Mouse (Mus musculus) spleen, adult 2 months (tissue): Measurements from ENCODE around the gene Extl1. TPM values are rescaled to one million over a fixed set of nuclear protein-coding genes. Genes with fewer than 3 reads are reported as not detected.

Experiments
- DNase-seq, 2 experiments: peaks; one replicate each; pipeline versions ENCODE4 v3.0.0 to v3.0.0-alpha.2; 2012 to 2021; ENCODE audit warnings: low spot score in 2 of 2, low read depth in 1 of 2
- H3K27ac ChIP-seq: fragments of 200-500 bp; 2 replicates; pipeline ENCODE4 v1.5.1; 2012; ENCODE audit warnings: low read length, inconsistent platforms; ENCODE audit not compliant: insufficient read depth
- H3K27me3 ChIP-seq: fragments of 200-500 bp; 2 replicates; pipeline ENCODE4 v1.6.1; 2012; ENCODE audit warnings: mild to moderate bottlenecking, moderate library complexity, low read length, inconsistent platforms; ENCODE audit not compliant: control insufficient read depth, insufficient read depth
- H3K36me3 ChIP-seq: fragments of 200-500 bp; 2 replicates; pipeline ENCODE4 v1.6.1; 2012; ENCODE audit warnings: mild to moderate bottlenecking, low read length, inconsistent platforms; ENCODE audit not compliant: control insufficient read depth, insufficient read depth
- H3K4me1 ChIP-seq: fragments of 200-500 bp; 2 replicates; pipeline ENCODE4 v1.6.1; 2011; ENCODE audit warnings: inconsistent platforms; ENCODE audit not compliant: control insufficient read depth, insufficient read depth, insufficient read length
- H3K4me3 ChIP-seq: fragments of 200-500 bp; 2 replicates; pipeline ENCODE4 v1.5.1; 2011; ENCODE audit warnings: mild to moderate bottlenecking, inconsistent platforms; ENCODE audit not compliant: insufficient read depth, insufficient read length; ENCODE audit errors: extremely low read depth
- CTCF ChIP-seq: fragments of 200-500 bp; IDR thresholded peaks from 2 replicates; pipeline ENCODE4 v1.5.1; 2011; ENCODE audit warnings: mild to moderate bottlenecking, inconsistent platforms; ENCODE audit not compliant: insufficient read depth, insufficient read length, insufficient replicate concordance; ENCODE audit errors: extremely low read depth
- POLR2A ChIP-seq: fragments of 200-500 bp; IDR thresholded peaks from 2 replicates; pipeline ENCODE4 v1.6.1; 2011; ENCODE audit warnings: low read depth, low read length, inconsistent platforms
- WGBS: fragments of 180-500 bp; shearing (Covaris S2); methylation state at CpG from one replicate; pipeline ENCODE4 v1.1.7; 2018; 5-methylcytosine and 5-hydroxymethylcytosine counted together
- polyA plus RNA-seq: library from polyadenylated mRNA; depleted of rRNA; stranded (reverse); fragments of >200 nt; gene quantifications from 2 replicates; pipeline ENCODE4 v1.2.3, GENCODE M21; 2012

The Extl1 gene
- polyA plus RNA-seq, 1 experiment = 7.2 TPM

- Histone ChIP-seq H3K4me1 (peaks cover 38% of the 10 kb centered on the region; the same call in 1 of the 2 replicates), H3K36me3 (no peaks in the 10 kb centered on the region), H3K4me3 (no peak overlapping the region), H3K27ac (peak overlapping the region; percentile 82), H3K27me3 (no peaks in the 10 kb centered on the region)
- peak; percentile 32 to 72 for DNase-seq
- no peak for TF ChIP-seq POLR2A
- TF ChIP-seq CTCF = no peak
- 14% methylated on average over 5 of the region's 5 CpGs for whole genome bisulfite sequencing
These were observed 22.4 kb downstream of the Extl1 start for GRCm38 (mm10) chr4:134361215-134361614.

- TF ChIP-seq CTCF (no peak), POLR2A (no peak)
- 92% methylated on average over 6 of the region's 6 CpGs for WGBS
- H3K27ac ChIP-seq = no peak overlapping the region
- H3K36me3 ChIP-seq = no peaks in the 10 kb centered on the region
- peaks cover 27% of the 10 kb centered on the region; the same call in 1 of the 2 replicates for H3K4me1 ChIP-seq
- no peak for DNase-seq
- H3K4me3 ChIP-seq = no peak overlapping the region
- no peaks in the 10 kb centered on the region for H3K27me3 ChIP-seq
These were observed 24.0 kb downstream of the Extl1 start for GRCm38 (mm10) chr4:134359649-134360048.

- WGBS = 49% methylated on average over 17 of the region's 17 CpGs
- no peak for TF ChIP-seq CTCF
- no peak for TF ChIP-seq POLR2A
- Histone ChIP-seq H3K4me3 (no peak overlapping the region), H3K36me3 (no peaks in the 10 kb centered on the region), H3K4me1 (peaks cover 9% of the 10 kb centered on the region; the same call in 1 of the 2 replicates), H3K27me3 (no peaks in the 10 kb centered on the region), H3K27ac (no peak overlapping the region)
- DNase-seq = no peak
These were observed 26.2 kb downstream of the Extl1 start for GRCm38 (mm10) chr4:134357461-134357771.

GRCm38 (mm10) chr4:134356591-134357460 is 26.8 kb downstream of the Extl1 start:
- no peaks in the 10 kb centered on the region for H3K27me3 ChIP-seq
- TF ChIP-seq CTCF (peak; percentile 84; the same call in 1 of the 2 replicates), POLR2A (no peak)
- peak; percentile 41 to 58 for DNase-seq
- H3K4me1 ChIP-seq = peaks cover 5% of the 10 kb centered on the region; the same call in 1 of the 2 replicates
- 33% methylated on average over 22 of the region's 22 CpGs for WGBS
- no peak overlapping the region for H3K4me3 ChIP-seq
- H3K27ac ChIP-seq = no peak overlapping the region
- H3K36me3 ChIP-seq = no peaks in the 10 kb centered on the region

GRCm38 (mm10) chr4:134355841-134356452 is 27.7 kb downstream of the Extl1 start:
- 67% methylated on average over 16 of the region's 16 CpGs for WGBS
- H3K4me3 ChIP-seq = no peak overlapping the region
- no peaks in the 10 kb centered on the region for H3K36me3 ChIP-seq
- DNase-seq = no peak
- H3K4me1 ChIP-seq = peaks cover 4% of the 10 kb centered on the region; the same call in 1 of the 2 replicates
- H3K27ac ChIP-seq = no peak overlapping the region
- TF ChIP-seq POLR2A = no peak
- TF ChIP-seq CTCF = no peak
- H3K27me3 ChIP-seq = no peaks in the 10 kb centered on the region

- peaks cover 4% of the 10 kb centered on the region; the same call in 1 of the 2 replicates for H3K4me1 ChIP-seq
- H3K27me3 ChIP-seq = no peaks in the 10 kb centered on the region
- no peaks in the 10 kb centered on the region for H3K36me3 ChIP-seq
- 62% methylated on average over 5 of the region's 5 CpGs for WGBS
- TF ChIP-seq CTCF (no peak), POLR2A (no peak)
- no peak overlapping the region for H3K27ac ChIP-seq
- no peak overlapping the region for H3K4me3 ChIP-seq
- no peak for DNase-seq
These were observed 29.9 kb downstream of the Extl1 start for GRCm38 (mm10) chr4:134353527-134354409.
